8 mouse cellular contexts compared by ENCODE assay signal in the genomic region with DNA sequence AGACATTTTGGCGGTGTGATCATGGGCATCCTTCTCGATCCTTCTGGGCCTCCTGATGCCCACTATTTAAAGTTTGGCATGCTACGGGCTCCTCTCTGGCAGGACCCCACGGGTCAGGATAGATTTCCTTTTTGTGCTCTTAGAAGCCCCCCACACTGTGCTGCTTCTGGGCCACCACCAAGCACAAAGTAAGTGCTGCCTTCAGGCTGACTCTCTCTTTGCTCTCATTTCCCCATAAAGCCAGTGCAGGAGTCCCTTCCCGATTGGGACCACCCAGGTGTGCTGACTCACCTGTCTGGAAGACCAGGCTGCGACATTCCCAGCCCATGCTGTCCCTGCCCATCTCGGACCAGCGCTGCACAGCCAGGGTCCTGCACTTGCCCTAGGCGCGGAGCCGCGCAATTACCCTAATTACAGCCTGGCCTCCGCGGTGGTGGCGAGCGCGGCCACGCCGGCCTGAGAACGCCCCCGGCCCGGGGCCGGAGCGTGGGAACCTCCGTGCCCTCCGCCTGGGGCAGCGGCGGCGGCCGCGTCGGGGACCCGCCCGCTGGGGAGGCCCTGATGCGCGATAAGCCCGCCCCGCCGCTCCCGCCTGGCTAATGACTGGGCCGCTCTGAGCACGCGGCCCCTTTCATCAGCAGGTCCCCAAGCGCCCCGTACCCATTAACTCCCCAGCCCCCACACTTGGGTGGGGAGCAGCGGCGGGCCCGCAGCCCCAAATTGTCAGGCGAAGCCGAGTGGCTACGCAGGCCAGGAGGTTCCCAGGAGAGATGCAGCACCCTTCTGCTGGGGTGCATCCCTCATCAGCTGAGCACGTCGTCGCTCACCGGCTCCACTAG. TPM values are rescaled to one million over a fixed set of nuclear protein-coding genes. Genes with fewer than 3 reads are reported as not detected.
DNase-seq lines count a peak whose midpoint lies in the region; ATAC-seq lines count a peak whose summit lies in the region.

No protein-coding gene starts in this region.

- H3K4me2 ChIP-seq in heart, embryonic 13.5 days: peak overlapping the region; percentile 89
- peak overlapping the region; percentile 94 for H3K4me2 ChIP-seq in embryonic facial prominence, embryonic 12.5 days (replicated peaks)
- H3K4me2 ChIP-seq in hindbrain, embryonic 11.5 days (replicated peaks; ENCODE audit: low read depth, low read length): peak overlapping the region; percentile 88
- peak overlapping the region; percentile 80 for H3K4me2 ChIP-seq in limb, embryonic 15.5 days

- peaks cover 10% of the 10 kb centered on the region for H3K4me1 ChIP-seq in heart, embryonic 13.5 days
- no peaks in the 10 kb centered on the region; the same call in 1 of the 2 replicates for H3K4me1 ChIP-seq in embryonic facial prominence, embryonic 12.5 days
- 0 out of 2 replicates have a peak, but pooled peaks cover 2% of the 10 kb centered on the region for H3K4me1 ChIP-seq in hindbrain, embryonic 11.5 days (replicated peaks; ENCODE audit: control insufficient read depth, insufficient read depth, low read length)
- H3K4me1 ChIP-seq in limb, embryonic 15.5 days: peaks cover 12% of the 10 kb centered on the region

- no peak for DNase-seq in heart, adult 9 months (ENCODE audit: low spot score in 2 of 2)
- peak; percentile 27 for DNase-seq in ZHBTc4 (ENCODE audit: low read depth, low spot score)
- peak; percentile 59 for DNase-seq in hindbrain, embryonic 11.5 days (ENCODE audit: low spot score)
- DNase-seq in retina, embryonic 14.5 days (ENCODE audit: low spot score): peak; percentile 70
- no peak for DNase-seq in thymus, adult 18-20 months

- peak; percentile 45; the same call in 1 of the 2 replicates for ATAC-seq in heart, embryonic 13.5 days (ENCODE audit: extremely low read depth, insufficient number of reproducible peaks, low FRiP score, low TSS enrichment)
- peak; percentile 83 for ATAC-seq in embryonic facial prominence, embryonic 12.5 days (ENCODE audit: insufficient number of reproducible peaks, insufficient read depth, low FRiP score, low TSS enrichment)
- ATAC-seq in hindbrain, embryonic 11.5 days (ENCODE audit: low FRiP score): peak; percentile 76
- no peak for ATAC-seq in limb, embryonic 15.5 days (ENCODE audit: insufficient number of reproducible peaks, low FRiP score, low TSS enrichment, low read depth)

- H3K27ac ChIP-seq in heart, embryonic 13.5 days (replicated peaks): no peak overlapping the region
- H3K27ac ChIP-seq in embryonic facial prominence, embryonic 12.5 days: no peak overlapping the region
- H3K27ac ChIP-seq in hindbrain, embryonic 11.5 days (ENCODE audit: low read depth, low read length): no peak overlapping the region
- no peak overlapping the region for H3K27ac ChIP-seq in limb, embryonic 15.5 days

- H3K4me3 ChIP-seq in heart, embryonic 13.5 days: peak overlapping the region; percentile 59
- H3K4me3 ChIP-seq in embryonic facial prominence, embryonic 12.5 days: peak overlapping the region; percentile 43
- peak overlapping the region; percentile 48 for H3K4me3 ChIP-seq in hindbrain, embryonic 11.5 days (ENCODE audit: low read depth, low read length)
- H3K4me3 ChIP-seq in limb, embryonic 15.5 days: peak overlapping the region; percentile 38

- H3K9ac ChIP-seq in heart, embryonic 13.5 days: peak overlapping the region; percentile 81
- peak overlapping the region; percentile 46 for H3K9ac ChIP-seq in embryonic facial prominence, embryonic 12.5 days
- H3K9ac ChIP-seq in hindbrain, embryonic 11.5 days (ENCODE audit: low read depth, low read length): peak overlapping the region; percentile 59
- H3K9ac ChIP-seq in limb, embryonic 15.5 days: no peak overlapping the region

- H3K27me3 ChIP-seq in heart, embryonic 13.5 days (replicated peaks): peaks cover 69% of the 10 kb centered on the region
- peaks cover 54% of the 10 kb centered on the region for H3K27me3 ChIP-seq in embryonic facial prominence, embryonic 12.5 days
- peaks cover 22% of the 10 kb centered on the region for H3K27me3 ChIP-seq in hindbrain, embryonic 11.5 days (ENCODE audit: control insufficient read depth, insufficient read depth, low read length)
- peaks cover 49% of the 10 kb centered on the region for H3K27me3 ChIP-seq in limb, embryonic 15.5 days

- no peaks in the 10 kb centered on the region for H3K36me3 ChIP-seq in heart, embryonic 13.5 days
- no peaks in the 10 kb centered on the region for H3K36me3 ChIP-seq in embryonic facial prominence, embryonic 12.5 days
- H3K36me3 ChIP-seq in hindbrain, embryonic 11.5 days (ENCODE audit: control insufficient read depth, insufficient read depth, low read length): no peaks in the 10 kb centered on the region
- H3K36me3 ChIP-seq in limb, embryonic 15.5 days: no peaks in the 10 kb centered on the region

- H3K9me3 ChIP-seq in heart, embryonic 13.5 days: no peaks in the 10 kb centered on the region
- H3K9me3 ChIP-seq in embryonic facial prominence, embryonic 12.5 days: no peaks in the 10 kb centered on the region
- no peaks in the 10 kb centered on the region for H3K9me3 ChIP-seq in hindbrain, embryonic 11.5 days (ENCODE audit: control insufficient read depth, low read length)
- H3K9me3 ChIP-seq in limb, embryonic 15.5 days: no peaks in the 10 kb centered on the region

- WGBS in heart, embryonic 13.5 days: 6% methylated on average over 55 of the region's 55 CpGs
- WGBS in embryonic facial prominence, embryonic 12.5 days: 4% methylated on average over 54 of the region's 55 CpGs
- WGBS in hindbrain, embryonic 11.5 days: 4% methylated on average over 53 of the region's 55 CpGs
- WGBS in limb, embryonic 15.5 days: 4% methylated on average over 49 of the region's 55 CpGs

RNA-seq across cellular contexts. Expression of gene Cited4, which starts 16.8 kb away (rescaled TPM):
- polyA plus RNA-seq in heart, embryonic 13.5 days (2015; fragmentation: Nextera tagmentation; extraction: Ambion mirVana): 21.8 and 23.7 TPM in 2 replicates
- polyA plus RNA-seq in embryonic facial prominence, embryonic 12.5 days (2016; fragmentation: Nextera tagmentation; extraction: Ambion mirVana): 5.8 and 7.3 TPM in 2 replicates
- 6.9 and 7.8 TPM in 2 replicates for polyA plus RNA-seq in hindbrain, embryonic 11.5 days (2014; fragmentation: Nextera tagmentation; extraction: Ambion mirVana)
- polyA plus RNA-seq in limb, embryonic 15.5 days (2015; fragmentation: Nextera tagmentation; extraction: Ambion mirVana): 7.6 TPM in 2 replicates

Comparison
In these comparisons a context has a peak if more than half of its experiments do, and no peak if none do; other contexts are left out.
1. DNase-seq: peak in ZHBTc4 (single experiment), hindbrain, embryonic 11.5 days (single experiment) and retina, embryonic 14.5 days (single experiment); none in heart, adult 9 months (0 of 2) and thymus, adult 18-20 months (0 of 2).
2. Peak in every context shown above with its lines, with median percentiles within 50 percentile points of each other: H3K4me2 ChIP-seq and H3K4me3 ChIP-seq.